Mouse (Mus musculus): ENCODE measurements around the gene Flvcr2. TPM values are rescaled to one million over a fixed set of nuclear protein-coding genes. Genes with fewer than 3 reads are reported as not detected.

Flvcr2 gene
- total RNA-seq (2023; ENCODE audit: inconsistent age): not detected in 4 replicates

GRCm38 (mm10) chr12:85745827-85746695 is at the start of gene Flvcr2:
TSS of gene Flvcr2 (plus strand) at chr12:85746539.

GRCm38 (mm10) chr12:85824438-85825264 is 78.3 kb downstream of the Flvcr2 start, which contains the start of the genes Erg28 and Ttll5:
TSS of gene Erg28 (minus strand) at chr12:85824550.
TSS of gene Ttll5 (plus strand) at chr12:85824659.

Other genes with a start within 250 kb of the Flvcr2 start
- 1.2 to 3.0 TPM (median 2.7 TPM) in 4 replicates for gene Jdp2, start 147.5 kb upstream of the Flvcr2 start, total RNA-seq (2023; ENCODE audit: inconsistent age)
- 20.5 to 23.6 TPM (median 23.1 TPM) in 4 replicates for gene Batf, start 59.9 kb upstream of the Flvcr2 start, total RNA-seq (2023; ENCODE audit: inconsistent age)
- 32.4 to 38.3 TPM (median 34.8 TPM) in 4 replicates for gene Erg28, start 78.0 kb downstream of the Flvcr2 start, total RNA-seq (2023; ENCODE audit: inconsistent age)
- gene Ttll5, start 78.1 kb downstream of the Flvcr2 start, total RNA-seq (2023; ENCODE audit: inconsistent age): 23.0 to 34.0 TPM (median 30.5 TPM) in 4 replicates

Data from B cell, adult (primary cell).